Mouse (Mus musculus) layer of hippocampus, adult 11-12 months (tissue): ENCODE results near the gene Crybb1.

ENCODE experiments used
- DNase-seq: peaks from one replicate; pipeline ENCODE4 v3.0.0; 2022; ENCODE audit warnings: low spot score

Crybb1 gene

GRCm38 (mm10) chr5:112237866-112238570, 17.6 kb upstream of the Crybb1 start:
- DNase-seq = no peak

- no peak for DNase-seq
Observed at GRCm38 (mm10) chr5:112238781-112239482, 16.7 kb upstream of the Crybb1 start.

GRCm38 (mm10) chr5:112240761-112241160, 14.9 kb upstream of the Crybb1 start:
- peak; percentile 94 for DNase-seq

GRCm38 (mm10) chr5:112241849-112242248, 13.8 kb upstream of the Crybb1 start:
- no peak for DNase-seq

GRCm38 (mm10) chr5:112242361-112242778, 13.2 kb upstream of the Crybb1 start:
- DNase-seq = no peak

- no peak for DNase-seq
Observed at GRCm38 (mm10) chr5:112243041-112243440, 12.6 kb upstream of the Crybb1 start.

- DNase-seq = no peak
Observed at GRCm38 (mm10) chr5:112243539-112244274, 11.9 kb upstream of the Crybb1 start.

GRCm38 (mm10) chr5:112244275-112244562, 11.4 kb upstream of the Crybb1 start:
- DNase-seq = no peak

GRCm38 (mm10) chr5:112244890-112245615, 10.6 kb upstream of the Crybb1 start:
- DNase-seq = no peak

- DNase-seq = no peak
Observed at GRCm38 (mm10) chr5:112247399-112247798, 8.2 kb upstream of the Crybb1 start.

GRCm38 (mm10) chr5:112249106-112249505, 6.5 kb upstream of the Crybb1 start:
- no peak for DNase-seq

- DNase-seq = no peak
Observed at GRCm38 (mm10) chr5:112252400-112252799, 3.2 kb upstream of the Crybb1 start, which contains the start of gene Cryba4. Gene Cryba4 (minus strand): TSS chr5:112252518.

- no peak for DNase-seq
Observed at GRCm38 (mm10) chr5:112253169-112253568, 2.4 kb upstream of the Crybb1 start.

GRCm38 (mm10) chr5:112254282-112254806, 1.3 kb upstream of the Crybb1 start:
- peak; percentile 65 for DNase-seq

- DNase-seq = peak; percentile 21
Observed at GRCm38 (mm10) chr5:112256457-112256856, 842 bp downstream of the Crybb1 start.

GRCm38 (mm10) chr5:112257896-112258295, 2.3 kb downstream of the Crybb1 start:
- DNase-seq = no peak

- DNase-seq = no peak
Observed at GRCm38 (mm10) chr5:112259862-112260650, 4.4 kb downstream of the Crybb1 start.

- no peak for DNase-seq
Observed at GRCm38 (mm10) chr5:112260818-112261217, 5.2 kb downstream of the Crybb1 start.

GRCm38 (mm10) chr5:112264099-112264498, 8.5 kb downstream of the Crybb1 start:
- DNase-seq = no peak

- DNase-seq = no peak
Observed at GRCm38 (mm10) chr5:112265110-112265509, 9.5 kb downstream of the Crybb1 start.

- no peak for DNase-seq
Observed at GRCm38 (mm10) chr5:112265515-112265914, 9.9 kb downstream of the Crybb1 start.
